Mouse (Mus musculus) CH12.LX (cell line): ENCODE data around the gene Usp35. TPM values are rescaled to one million over a fixed set of nuclear protein-coding genes. Genes with fewer than 3 reads are reported as not detected.

ENCODE experiments used
- DNase-seq: peaks from one replicate; pipeline ENCODE4 v3.0.0-alpha.2; 2013; ENCODE audit errors: extremely low read depth
- H3K27ac ChIP-seq: 2 replicates; pipeline ENCODE4 v1.5.1; 2012; ENCODE audit warnings: low read depth, mild to moderate bottlenecking, control low read depth, moderate library complexity; ENCODE audit not compliant: insufficient read depth
- H3K27me3 ChIP-seq: replicated peaks from 2 replicates; pipeline ENCODE3; 2012; ENCODE audit warnings: inconsistent platforms
- H3K36me3 ChIP-seq, 2 experiments: replicated peaks in 1 of 2; 2 replicates each; pipeline versions ENCODE3 to v1.6.1; 2012; ENCODE audit warnings: inconsistent platforms in 1 of 2, low read length in 1 of 2, mild to moderate bottlenecking in 1 of 2, mixed read lengths in 1 of 2, moderate library complexity in 1 of 2; ENCODE audit not compliant: control insufficient read depth in 1 of 2, insufficient read depth in 1 of 2
- H3K4me1 ChIP-seq, 2 experiments: 2 replicates each; pipeline ENCODE4 v1.6.1; 2012; ENCODE audit warnings: inconsistent platforms in 1 of 2, moderate library complexity in 1 of 2; ENCODE audit not compliant: insufficient read depth in 2 of 2, control insufficient read depth in 1 of 2
- H3K4me2 ChIP-seq: 2 replicates; pipeline ENCODE4 v1.6.1; 2012; ENCODE audit warnings: low read depth, mild to moderate bottlenecking, control low read depth; ENCODE audit not compliant: poor library complexity, insufficient read depth, severe bottlenecking
- H3K4me3 ChIP-seq, 3 experiments: fragments of 150-350 bp in 1 of 3; sonication (generic) in 1 of 3; replicated peaks in 1 of 3; 2 replicates each; pipeline versions ENCODE3 to v1.5.1; 2011 to 2012; ENCODE audit warnings: low read depth in 2 of 3, low read length in 2 of 3, mild to moderate bottlenecking in 2 of 3, moderate library complexity in 2 of 3, control low read depth in 1 of 3, improper control_type of control experiment in 1 of 3, inconsistent platforms in 1 of 3, mixed read lengths in 1 of 3; ENCODE audit not compliant: poor library complexity in 1 of 3
- H3K79me2 ChIP-seq: replicated peaks from 2 replicates; pipeline ENCODE4 v1.6.1; 2012; ENCODE audit warnings: mild to moderate bottlenecking, moderate library complexity; ENCODE audit not compliant: control insufficient read depth, poor library complexity, insufficient read depth, severe bottlenecking; ENCODE audit errors: extremely low read depth
- H3K9ac ChIP-seq: 2 replicates; pipeline ENCODE4 v1.6.1; 2012; ENCODE audit warnings: low read depth, mild to moderate bottlenecking, control low read depth, moderate library complexity; ENCODE audit not compliant: insufficient read depth
- H3K9me3 ChIP-seq: replicated peaks from 2 replicates; pipeline ENCODE3; 2012; ENCODE audit warnings: low read length, inconsistent platforms, mixed read lengths
- BHLHE40 ChIP-seq: IDR thresholded peaks from 2 replicates; pipeline ENCODE4 v1.6.1; 2011; ENCODE audit warnings: mild to moderate bottlenecking, low read depth, low read length, improper control_type of control experiment
- CHD1 ChIP-seq: IDR thresholded peaks from 2 replicates; pipeline ENCODE4 v1.6.1; 2012; ENCODE audit warnings: low read depth, low read length, improper control_type of control experiment, inconsistent platforms
- CHD2 ChIP-seq: IDR thresholded peaks from 2 replicates; pipeline ENCODE4 v1.6.1; 2011; ENCODE audit warnings: low read length, improper control_type of control experiment
- ELF1 ChIP-seq: IDR thresholded peaks from 2 replicates; pipeline ENCODE4 v1.6.1; 2014; ENCODE audit warnings: low read depth, mild to moderate bottlenecking, inconsistent platforms, low read length, improper control_type of control experiment
- ETS1 ChIP-seq: conservative IDR thresholded peaks from 2 replicates; pipeline ENCODE4 v1.6.1; 2012; ENCODE audit warnings: low read depth, mild to moderate bottlenecking, inconsistent platforms, low read length, improper control_type of control experiment, moderate library complexity
- JUN ChIP-seq: IDR thresholded peaks from 2 replicates; pipeline ENCODE4 v1.6.1; 2011; ENCODE audit warnings: low read depth, mild to moderate bottlenecking, low read length, improper control_type of control experiment, moderate library complexity; ENCODE audit not compliant: insufficient read depth
- JUND ChIP-seq: conservative IDR thresholded peaks from 2 replicates; pipeline ENCODE4 v1.6.1; 2011; ENCODE audit warnings: low read depth, low read length, improper control_type of control experiment
- MXI1 ChIP-seq: IDR thresholded peaks from 2 replicates; pipeline ENCODE4 v1.6.1; 2011; ENCODE audit warnings: mild to moderate bottlenecking, low read depth, low read length, improper control_type of control experiment
- MYC ChIP-seq: IDR thresholded peaks from 2 replicates; pipeline ENCODE4 v1.6.1; 2011; ENCODE audit warnings: low read depth, mild to moderate bottlenecking, improper control_type of control experiment, low read length
- NELFE ChIP-seq: IDR thresholded peaks from 2 replicates; pipeline ENCODE4 v1.6.1; 2011; ENCODE audit warnings: low read depth, low read length, improper control_type of control experiment
- NRF1 ChIP-seq: IDR thresholded peaks from 2 replicates; pipeline ENCODE4 v1.6.1; 2014; ENCODE audit warnings: low read depth, mild to moderate bottlenecking, inconsistent platforms, low read length, improper control_type of control experiment, moderate library complexity
- RAD21 ChIP-seq: IDR thresholded peaks from 2 replicates; pipeline ENCODE4 v1.6.1; 2011; ENCODE audit warnings: low read depth, mild to moderate bottlenecking, low read length, improper control_type of control experiment, moderate library complexity
- SIN3A ChIP-seq: IDR thresholded peaks from 2 replicates; pipeline ENCODE4 v1.6.1; 2012; ENCODE audit warnings: low read length, improper control_type of control experiment, inconsistent platforms
- TBP ChIP-seq: conservative IDR thresholded peaks from 2 replicates; pipeline ENCODE4 v1.6.1; 2011; ENCODE audit warnings: low read depth, low read length, improper control_type of control experiment
- UBTF ChIP-seq: IDR thresholded peaks from 2 replicates; pipeline ENCODE4 v1.6.1; 2012; ENCODE audit warnings: low read depth, mild to moderate bottlenecking, inconsistent platforms, low read length, improper control_type of control experiment, moderate library complexity
- USF1 ChIP-seq: IDR thresholded peaks from 2 replicates; pipeline ENCODE4 v1.6.1; 2014; ENCODE audit warnings: low read depth, mild to moderate bottlenecking, inconsistent platforms, low read length, improper control_type of control experiment
- ZKSCAN1 ChIP-seq: IDR thresholded peaks from 2 replicates; pipeline ENCODE4 v1.6.1; 2012; ENCODE audit warnings: low read depth, inconsistent platforms, low read length, improper control_type of control experiment, borderline replicate concordance
- ZMIZ1 ChIP-seq: IDR thresholded peaks from 2 replicates; pipeline ENCODE4 v1.6.1; 2012; ENCODE audit warnings: low read depth, mild to moderate bottlenecking, inconsistent platforms, low read length, improper control_type of control experiment
- dilution Hi-C: fragments of 300-500 bp; cut with MboI; formaldehyde crosslinking; loops from 2 replicates; pipeline ENCODE4 v1.14.3; 2020; ENCODE audit warnings: low sequenced_read_pairs; ENCODE audit not compliant: extremely low pct_unique_long_range_greater_than_20kb, extremely low pct_ligation_motif_present
- in situ Hi-C: fragments of 300-500 bp; cut with MboI; formaldehyde crosslinking; loops from 3 replicates; pipeline ENCODE4 v1.14.3; 2019; ENCODE audit warnings: low sequenced_read_pairs, low pct_ligation_motif_present, low pct_unique_long_range_greater_than_20kb, mixed read lengths
- polyA plus RNA-seq: library from polyadenylated mRNA; unstranded; fragments of >175 nt; gene quantifications from 2 replicates; pipeline ENCODE4 v1.2.1, GENCODE M21; 2012; ENCODE audit warnings: low read depth; ENCODE audit not compliant: insufficient read length
- total RNA-seq, 2 experiments: library from RNA; depleted of rRNA; stranded (reverse); fragments of 300-350 nt in 1 of 2; fragments of >200 nt in 1 of 2; gene quantifications; 2 replicates each; pipeline ENCODE4 v1.2.3; 2012 to 2014

Usp35 gene
- total and polyA plus RNA-seq, 3 experiments = 1.2 to 1.8 (median 1.3) TPM

GRCm38 (mm10) chr7:97357840-97358239 lies 26.0 kb upstream of the Usp35 start:
- H3K79me2 ChIP-seq = no peaks in the 10 kb centered on the region
- no peak overlapping the region for H3K27ac ChIP-seq
- no peaks in the 10 kb centered on the region for H3K27me3 ChIP-seq
- no peaks in the 10 kb centered on the region for H3K36me3 ChIP-seq
- dilution Hi-C loops = no loop called here
- in situ Hi-C loops = no loop called here
- no peak overlapping the region for H3K4me2 ChIP-seq
- H3K9ac ChIP-seq = no peak overlapping the region
- TF ChIP-seq RAD21 = no peak
- no peak for TF ChIP-seq CHD1
- no peak for TF ChIP-seq MYC
- no peak for TF ChIP-seq NELFE
- TF ChIP-seq MXI1 = no peak
- no peak for TF ChIP-seq JUND
- no peak for TF ChIP-seq BHLHE40
- TF ChIP-seq TBP = no peak
- no peak for TF ChIP-seq ZKSCAN1
- TF ChIP-seq, all 38 proteins: peak for 0
- no peak for DNase-seq
- Histone ChIP-seq H3K4me1 (peaks cover 18 to 50% of the 10 kb centered on the region in 2 experiments), H3K9me3 (no peaks in the 10 kb centered on the region), H3K4me3 (no peak overlapping the region)

GRCm38 (mm10) chr7:97356875-97357276 lies 25.1 kb upstream of the Usp35 start:
- Histone ChIP-seq H3K79me2 (no peaks in the 10 kb centered on the region), H3K4me1 (peaks cover 18 to 50% of the 10 kb centered on the region in 2 experiments), H3K27me3 (no peaks in the 10 kb centered on the region), H3K27ac (no peak overlapping the region), H3K9me3 (no peaks in the 10 kb centered on the region), H3K36me3 (no peaks in the 10 kb centered on the region), H3K4me3 (no peak overlapping the region), H3K4me2 (no peak overlapping the region), H3K9ac (no peak overlapping the region)
- TF ChIP-seq CHD2 (no peak), NELFE (no peak), UBTF (no peak), ELF1 (no peak), SIN3A (no peak), MXI1 (no peak), NRF1 (no peak), ZMIZ1 (no peak), USF1 (no peak), ETS1 (no peak), JUN (no peak)
- in situ Hi-C loops (no loop called here), dilution Hi-C loops (no loop called here)
- DNase-seq = no peak
